Mouse (Mus musculus): ENCODE data around the gene Unc80. TPM values are rescaled to one million over a fixed set of nuclear protein-coding genes. Genes with fewer than 3 reads are reported as not detected.

The Unc80 gene
- polyA plus RNA-seq, 1 experiment from 2014 or later = 0.31 TPM

Other genes starting within 250 kb of the Unc80 start
- gene Rpe, start 232.5 kb downstream of the Unc80 start, polyA plus RNA-seq (2014; fragmentation: Nextera tagmentation; extraction: Ambion mirVana) = 54.8 and 60.2 TPM in 2 replicates

All from embryonic facial prominence, embryonic 11.5 days (tissue).